Mouse (Mus musculus) frontal cortex, adult 2 months (tissue): ENCODE results near the gene Vmn2r78. TPM values are rescaled to one million over a fixed set of nuclear protein-coding genes. Genes with fewer than 3 reads are reported as not detected.
"Not testable (repeated sequence)": the region's sequence is repeated elsewhere in the genome, so short reads cannot be mapped to it uniquely, and the experiment has no call there.

Source experiments
- DNase-seq, 2 experiments: peaks; one replicate each; pipeline ENCODE4 v3.0.0; 2022; ENCODE audit warnings: low spot score in 1 of 2; ENCODE audit errors: extremely low spot score in 1 of 2
- polyA plus RNA-seq: library from polyadenylated mRNA; depleted of rRNA; stranded (reverse); fragments of >200 nt; gene quantifications from 2 replicates; pipeline ENCODE4 v1.2.3, GENCODE M21; 2012; rRNA removed

Gene Vmn2r78
- polyA plus RNA-seq = not detected in 2 replicates

GRCm38 (mm10) chr7:86914794-86915193, at the start of gene Vmn2r78:
TSS of gene Vmn2r78 (plus strand) at chr7:86915094.
- DNase-seq = not testable (repeated sequence)

GRCm38 (mm10) chr7:86889470-86890469, 25.1 kb upstream of the Vmn2r78 start:
- no peak for DNase-seq

GRCm38 (mm10) chr7:86937288-86937687, 22.4 kb downstream of the Vmn2r78 start:
- no peak for DNase-seq

GRCm38 (mm10) chr7:86994700-86995099, 79.8 kb downstream of the Vmn2r78 start:
- DNase-seq = no peak

- not testable (repeated sequence) for DNase-seq
These were observed 80.9 kb downstream of the Vmn2r78 start, which contains the start of gene Vmn2r79 for GRCm38 (mm10) chr7:86995815-86996214. TSS of gene Vmn2r79 (plus strand) at chr7:86996115.

Other genes starting within 250 kb of the Vmn2r78 start
- not detected in 2 replicates for gene Olfr292, start 226.8 kb upstream of the Vmn2r78 start, polyA plus RNA-seq
- 3.2 and 4.3 TPM in 2 replicates for gene Folh1, start 139.2 kb upstream of the Vmn2r78 start, polyA plus RNA-seq
- gene Vmn2r77, start 120.1 kb upstream of the Vmn2r78 start, polyA plus RNA-seq = not detected in 2 replicates
- not detected in 2 replicates for gene Vmn2r79, start 81.0 kb downstream of the Vmn2r78 start, polyA plus RNA-seq